Mouse (Mus musculus) stomach, embryonic 14.5 days (tissue): Measurements from ENCODE around the gene Rac3. TPM values are rescaled to one million over a fixed set of nuclear protein-coding genes. Genes with fewer than 3 reads are reported as not detected.

Experiments used
- ATAC-seq: fragments of 200-750 bp; cut with Nextera tagmentation; 2 replicates; pipeline ENCODE4 v1.8.0; 2017; ENCODE audit warnings: low read depth, moderate TSS enrichment; ENCODE audit not compliant: insufficient number of reproducible peaks, insufficient read depth, low FRiP score
- H3K27ac ChIP-seq: fragments of 300-500 bp; sonication (generic); 2 replicates; pipeline ENCODE4 v1.5.1; 2014; ENCODE audit warnings: mild to moderate bottlenecking, low read length, moderate library complexity, mixed read lengths
- H3K27me3 ChIP-seq: fragments of 300-500 bp; sonication (generic); 2 replicates; pipeline ENCODE4 v1.6.1; 2014; ENCODE audit warnings: low read length, control low read depth, mixed read lengths; ENCODE audit not compliant: control insufficient read depth, insufficient read depth
- H3K36me3 ChIP-seq: fragments of 300-500 bp; sonication (generic); 2 replicates; pipeline ENCODE4 v1.6.1; 2014; ENCODE audit warnings: mild to moderate bottlenecking, control low read depth, low read length, moderate library complexity, mixed read lengths; ENCODE audit not compliant: control insufficient read depth, insufficient read depth
- H3K4me1 ChIP-seq: fragments of 300-500 bp; sonication (generic); 2 replicates; pipeline ENCODE4 v1.6.1; 2014; ENCODE audit warnings: low read length, control low read depth, mixed read lengths; ENCODE audit not compliant: control insufficient read depth, insufficient read depth
- H3K4me2 ChIP-seq: fragments of 300-500 bp; sonication (generic); replicated peaks from 2 replicates; pipeline ENCODE4 v1.6.1; 2014; ENCODE audit warnings: low read depth, low read length, control low read depth
- H3K4me3 ChIP-seq: fragments of 300-500 bp; sonication (generic); 2 replicates; pipeline ENCODE4 v1.5.1; 2014; ENCODE audit warnings: low read depth, low read length, control low read depth
- H3K9ac ChIP-seq: fragments of 300-500 bp; sonication (generic); replicated peaks from 2 replicates; pipeline ENCODE4 v1.6.1; 2014; ENCODE audit warnings: low read depth, mild to moderate bottlenecking, control low read depth, low read length, moderate library complexity, mixed read lengths
- H3K9me3 ChIP-seq: fragments of 300-500 bp; sonication (generic); 2 replicates; pipeline ENCODE4 v1.6.1; 2016; ENCODE audit warnings: low read depth, low read length, control low read depth; ENCODE audit not compliant: control insufficient read depth
- whole genome bisulfite sequencing: fragments of 180-500 bp; shearing (Covaris S2); extraction: QIAGEN DNeasy Blood & Tissue Kit; methylation state at CpG from one replicate; pipeline ENCODE4 v1.1.7; 2014; 5-methylcytosine and 5-hydroxymethylcytosine counted together
- polyA plus RNA-seq: library from polyadenylated mRNA; unstranded; fragments of >200 nt; fragmentation: Nextera tagmentation; extraction: Ambion mirVana; gene quantifications from 2 replicates; pipeline ENCODE4 v1.2.1, GENCODE M21; 2014

Rac3 gene
- polyA plus RNA-seq, 1 experiment from 2014 or later: 11.1 TPM

DNA sequence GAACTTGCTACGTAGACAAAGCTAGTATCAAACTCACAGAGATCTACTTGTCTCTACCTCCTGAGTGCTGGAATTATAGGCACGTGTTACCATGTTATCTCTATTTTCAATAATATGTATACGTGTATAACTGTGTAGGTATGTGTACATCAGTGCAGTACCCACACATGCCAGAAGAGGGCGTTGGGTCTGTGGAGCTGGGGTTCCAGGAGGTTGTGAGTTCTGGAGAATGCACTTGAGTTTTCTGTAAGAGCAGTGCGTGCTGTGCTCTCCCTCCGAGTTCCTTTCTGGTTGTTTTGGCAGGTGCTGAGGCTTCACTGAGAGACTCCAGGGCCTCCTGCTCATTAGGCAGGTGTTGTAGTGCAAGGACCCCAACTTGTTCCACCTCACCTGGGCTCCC is 24.7 kb upstream of the Rac3 start:
- Histone ChIP-seq H3K4me2 (no peak overlapping the region), H3K36me3 (peaks cover 9% of the 10 kb centered on the region), H3K27me3 (no peaks in the 10 kb centered on the region), H3K4me1 (peaks cover 3% of the 10 kb centered on the region; the same call in 1 of the 2 replicates), H3K27ac (no peak overlapping the region), H3K9ac (no peak overlapping the region), H3K4me3 (no peak overlapping the region), H3K9me3 (no peaks in the 10 kb centered on the region)
- no peak for ATAC-seq
- WGBS: 90% methylated on average over 6 of the region's 6 CpGs

DNA sequence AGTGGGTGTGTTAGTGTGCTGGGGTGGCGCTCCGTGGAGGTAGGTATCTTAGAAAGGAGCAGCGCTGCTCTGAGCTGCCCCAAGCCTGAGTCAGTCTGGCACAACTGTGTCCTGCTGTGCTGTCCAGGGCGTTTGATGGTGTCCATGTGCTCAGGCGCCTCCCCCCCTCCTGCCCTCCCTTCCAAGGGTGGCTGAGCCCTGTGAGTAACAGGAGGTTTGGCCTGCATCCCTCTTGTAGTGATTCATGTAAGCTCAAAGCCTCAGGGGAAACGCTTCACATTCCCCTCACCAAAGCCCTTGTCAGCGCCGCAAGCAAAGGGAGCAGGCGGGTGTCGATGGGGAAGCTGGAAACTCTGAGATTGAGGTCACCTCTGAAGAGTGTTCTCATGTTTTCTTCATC is 23.5 kb upstream of the Rac3 start:
- WGBS: 45% methylated on average over 10 of the region's 10 CpGs
- Histone ChIP-seq H3K36me3 (peaks cover 12% of the 10 kb centered on the region), H3K27me3 (no peaks in the 10 kb centered on the region), H3K27ac (peak overlapping the region; percentile 27; the same call in 1 of the 2 replicates), H3K9ac (no peak overlapping the region), H3K9me3 (no peaks in the 10 kb centered on the region), H3K4me2 (no peak overlapping the region), H3K4me3 (no peak overlapping the region), H3K4me1 (peaks cover 3% of the 10 kb centered on the region; the same call in 1 of the 2 replicates)
- ATAC-seq: peak; percentile 50; the same call in 1 of the 2 replicates

DNA sequence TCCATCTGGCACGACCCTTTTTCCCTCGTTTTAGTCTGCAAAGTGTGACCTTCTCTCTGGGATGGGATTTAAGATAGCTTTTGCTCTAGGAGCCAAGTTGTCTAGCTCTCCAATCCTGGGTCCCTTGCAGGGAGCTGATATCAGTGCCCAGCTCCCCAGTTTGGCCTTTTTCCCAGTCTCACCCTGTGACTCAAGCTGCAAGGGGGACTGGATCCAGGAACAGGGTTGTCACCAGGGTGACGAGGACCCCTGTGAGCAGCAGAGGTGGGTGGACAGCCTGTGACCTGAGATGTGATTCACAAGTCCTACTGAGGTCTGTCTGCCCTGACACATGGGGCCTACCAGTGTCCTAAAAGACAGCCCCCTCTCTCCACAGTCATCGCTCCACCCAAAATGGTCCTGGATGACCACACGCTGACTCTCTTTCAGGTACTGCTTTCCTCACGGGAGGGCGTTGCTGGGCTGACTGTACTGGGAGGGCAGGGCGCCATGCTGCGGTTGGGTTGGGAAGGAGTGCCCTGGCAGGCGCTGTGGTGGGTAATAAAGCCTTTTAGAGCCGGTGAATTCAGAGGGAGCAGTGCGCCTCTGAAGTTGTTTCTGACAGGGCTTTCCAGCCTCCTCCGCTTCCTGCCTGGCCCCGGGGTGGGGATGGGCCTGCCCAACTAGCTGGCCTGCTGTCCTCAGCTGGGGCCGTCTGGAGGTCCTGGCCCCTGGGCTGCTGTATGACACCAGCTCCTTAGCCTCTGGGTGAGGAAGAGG is 17.4 kb upstream of the Rac3 start:
- Histone ChIP-seq H3K27ac (no peak overlapping the region), H3K27me3 (no peaks in the 10 kb centered on the region), H3K9ac (no peak overlapping the region), H3K4me1 (peaks cover 41% of the 10 kb centered on the region), H3K4me2 (no peak overlapping the region), H3K9me3 (no peaks in the 10 kb centered on the region), H3K4me3 (no peak overlapping the region), H3K36me3 (peaks cover 15% of the 10 kb centered on the region)
- WGBS: 46% methylated on average over 15 of the region's 15 CpGs
- ATAC-seq: no peak

DNA sequence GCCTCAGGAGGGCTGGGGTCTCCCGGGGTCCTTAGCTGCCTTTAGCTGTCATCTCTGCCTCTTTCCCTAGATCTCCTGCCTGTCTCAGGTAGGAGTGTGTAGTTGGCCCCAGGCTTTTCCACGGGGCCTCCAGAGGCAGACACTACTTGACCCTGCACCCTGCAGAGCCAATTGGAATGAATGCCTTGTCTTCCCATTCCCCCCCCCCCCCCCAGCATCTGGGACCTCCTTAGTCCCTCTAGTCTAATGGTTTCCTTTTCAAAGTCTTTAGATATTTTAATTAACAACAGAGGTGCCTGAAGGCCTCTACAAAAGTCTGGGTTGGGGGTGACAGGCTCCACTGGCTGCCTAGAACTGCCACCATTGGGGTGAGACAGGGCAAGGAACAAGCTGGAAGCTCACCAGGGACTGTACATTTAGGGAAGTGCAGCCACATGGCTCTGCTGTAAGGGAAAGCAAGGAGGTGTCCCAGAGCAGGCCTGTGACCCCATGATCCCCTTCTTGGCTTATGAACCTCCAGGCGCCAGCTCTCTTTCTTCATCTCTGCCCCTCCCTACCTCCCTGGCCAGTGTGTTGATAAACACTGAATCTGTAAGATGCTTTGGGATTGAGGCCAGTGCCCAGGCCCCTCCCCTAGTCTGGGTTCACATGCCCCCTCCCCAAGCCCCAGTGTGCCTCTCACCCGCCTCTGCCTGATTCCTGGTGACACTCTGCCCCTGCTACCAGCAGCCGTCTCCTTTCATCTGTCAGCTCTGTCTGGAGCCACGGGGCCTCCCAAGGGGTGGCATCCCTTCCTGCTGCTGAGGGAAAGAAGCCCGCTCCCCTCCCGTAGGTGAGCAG is 16.6 kb upstream of the Rac3 start:
- Histone ChIP-seq H3K36me3 (peaks cover 14% of the 10 kb centered on the region), H3K4me1 (peaks cover 46% of the 10 kb centered on the region), H3K27ac (0 out of 2 replicates have a peak overlapping the region, but pooled peaks have one; percentile 69), H3K4me2 (no peak overlapping the region), H3K27me3 (no peaks in the 10 kb centered on the region), H3K4me3 (no peak overlapping the region), H3K9ac (no peak overlapping the region), H3K9me3 (no peaks in the 10 kb centered on the region)
- WGBS: 22% methylated on average over 8 of the region's 8 CpGs
- ATAC-seq: no peak

DNA sequence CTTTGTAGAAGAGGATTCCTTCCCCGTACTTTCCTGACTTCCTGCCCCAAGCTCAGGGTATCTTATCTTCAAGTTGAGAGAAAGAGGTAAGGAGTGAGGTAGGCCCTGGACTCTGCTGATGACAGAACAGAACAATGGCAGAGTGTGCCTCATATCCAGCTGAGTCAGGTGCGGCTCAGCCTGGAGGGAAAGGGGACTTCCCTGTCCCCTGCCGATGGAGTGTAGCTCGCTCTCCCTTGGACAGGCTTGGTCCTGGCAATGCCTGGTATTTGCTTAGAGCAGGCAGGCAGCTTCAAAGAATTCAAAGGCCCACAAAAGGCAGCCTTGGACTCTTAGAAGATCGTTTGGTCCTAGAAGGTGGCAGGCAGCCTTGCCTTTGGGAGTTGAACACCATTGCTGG is 15.2 kb upstream of the Rac3 start:
- Histone ChIP-seq H3K9me3 (no peaks in the 10 kb centered on the region), H3K4me2 (no peak overlapping the region), H3K36me3 (peaks cover 15% of the 10 kb centered on the region), H3K27ac (peak overlapping the region; percentile 69; the same call in 1 of the 2 replicates), H3K4me1 (peaks cover 47% of the 10 kb centered on the region), H3K9ac (no peak overlapping the region), H3K27me3 (no peaks in the 10 kb centered on the region), H3K4me3 (no peak overlapping the region)
- 66% methylated on average over 5 of the region's 5 CpGs for WGBS
- no peak for ATAC-seq

DNA sequence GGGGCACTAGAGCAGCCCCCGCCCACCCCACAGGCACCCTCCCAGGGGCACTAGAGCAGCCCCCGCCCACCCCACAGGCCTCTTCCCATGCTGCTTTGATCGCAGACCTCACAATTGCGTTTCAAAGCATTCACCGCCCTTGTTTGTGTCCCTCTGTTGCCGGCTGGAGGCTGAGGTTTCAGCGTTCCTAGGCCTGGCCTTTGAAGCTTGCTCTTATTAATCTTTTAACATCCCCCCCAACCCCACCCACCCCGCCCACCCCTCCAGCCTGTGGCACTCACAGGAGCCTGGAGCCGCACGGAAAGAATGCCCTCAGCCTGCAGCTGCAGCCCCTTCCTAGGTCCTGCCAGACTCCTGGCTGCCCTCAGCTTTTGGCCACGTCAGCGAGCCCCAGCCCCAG is 14.0 kb upstream of the Rac3 start:
- Histone ChIP-seq H3K4me2 (no peak overlapping the region), H3K36me3 (peaks cover 8% of the 10 kb centered on the region), H3K9me3 (no peaks in the 10 kb centered on the region), H3K4me1 (peaks cover 47% of the 10 kb centered on the region), H3K9ac (no peak overlapping the region), H3K27ac (peak overlapping the region; percentile 69; the same call in 1 of the 2 replicates), H3K4me3 (no peak overlapping the region), H3K27me3 (no peaks in the 10 kb centered on the region)
- no peak; the same call in 1 of the 2 replicates for ATAC-seq
- WGBS: 22% methylated on average over 12 of the region's 12 CpGs

DNA sequence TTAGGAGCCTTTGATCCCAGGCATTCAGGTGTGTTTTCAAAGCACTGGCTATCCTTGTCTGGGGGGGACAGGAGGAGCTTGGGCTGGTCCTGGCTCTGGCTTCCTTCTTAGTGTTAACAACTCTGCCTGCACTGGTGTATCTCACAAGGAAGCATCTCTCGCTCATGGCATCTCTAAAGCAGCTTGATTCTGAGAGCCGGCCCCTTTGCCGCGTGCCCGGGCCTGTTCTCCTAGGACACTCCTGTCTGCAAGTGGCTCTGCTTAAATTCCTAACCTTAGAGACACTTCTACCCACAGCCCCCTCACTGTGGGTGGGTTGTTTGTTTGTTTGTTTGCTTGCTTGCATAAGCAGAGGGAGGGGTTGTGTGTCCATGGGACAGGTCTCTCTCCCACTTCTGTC is 13.3 kb upstream of the Rac3 start:
- Histone ChIP-seq H3K4me2 (0 out of 2 replicates have a peak overlapping the region, but pooled peaks have one; percentile 5), H3K4me1 (peaks cover 47% of the 10 kb centered on the region), H3K27me3 (no peaks in the 10 kb centered on the region), H3K4me3 (no peak overlapping the region), H3K9ac (no peak overlapping the region), H3K27ac (peak overlapping the region; percentile 61), H3K9me3 (no peaks in the 10 kb centered on the region), H3K36me3 (peaks cover 8% of the 10 kb centered on the region)
- ATAC-seq: no peak
- 29% methylated on average over 5 of the region's 5 CpGs for WGBS

DNA sequence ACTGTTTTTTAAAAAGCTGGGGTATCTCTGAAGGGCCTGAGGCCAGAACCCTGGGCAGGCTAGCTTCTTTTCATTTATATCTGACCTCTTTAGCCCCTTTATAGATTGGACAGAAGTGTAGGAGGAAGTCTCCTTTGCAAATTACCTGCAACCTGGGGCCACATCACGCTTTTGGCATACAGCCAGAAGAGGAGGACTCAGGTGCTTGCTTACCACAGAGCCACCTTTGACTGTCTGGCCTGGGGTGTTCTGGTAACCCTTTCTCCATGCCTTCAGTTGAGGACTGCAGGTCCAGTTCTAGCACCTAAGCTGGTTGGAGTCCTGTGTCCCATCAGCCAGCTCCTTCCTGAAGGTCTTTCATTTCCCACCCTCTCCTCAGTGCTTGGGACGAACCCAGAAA is 11.7 kb upstream of the Rac3 start:
- Histone ChIP-seq H3K9ac (0 out of 2 replicates have a peak overlapping the region, but pooled peaks have one; percentile 3), H3K27ac (peak overlapping the region; percentile 44; the same call in 1 of the 2 replicates), H3K4me3 (no peak overlapping the region), H3K36me3 (peaks cover 5% of the 10 kb centered on the region), H3K27me3 (no peaks in the 10 kb centered on the region), H3K9me3 (no peaks in the 10 kb centered on the region), H3K4me1 (peaks cover 40% of the 10 kb centered on the region), H3K4me2 (no peak overlapping the region)
- 79% methylated on average over 2 of the region's 2 CpGs for WGBS
- no peak for ATAC-seq
